Mouse (Mus musculus): ENCODE measurements around the gene Serpinb6b. TPM values are rescaled to one million over a fixed set of nuclear protein-coding genes. Genes with fewer than 3 reads are reported as not detected.

Serpinb6b gene
- total and polyA plus RNA-seq, 3 experiments = 11.9 to 41.2 (median 38.9) TPM

DNA sequence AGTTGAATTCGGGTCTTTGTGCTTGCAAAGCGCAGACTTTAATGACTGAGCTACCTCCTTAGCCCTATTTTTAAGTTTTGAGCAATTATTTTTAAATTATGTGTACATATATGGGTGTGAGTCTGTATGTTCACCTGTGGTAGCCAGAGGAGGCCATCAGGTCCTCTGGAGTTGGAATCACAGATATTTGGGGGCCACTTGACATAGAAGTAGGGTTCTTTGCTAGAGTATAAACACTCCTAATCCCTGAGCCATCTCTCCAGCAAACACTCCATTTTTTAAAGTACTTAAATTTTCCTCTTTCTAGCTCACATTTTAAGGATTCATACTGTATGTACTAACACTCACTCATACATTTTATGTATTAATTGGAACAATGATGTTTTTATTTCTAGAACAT is 9.3 kb downstream of the Serpinb6b start:
- H3K4me2 ChIP-seq (ENCODE audit: insufficient read depth, low read depth, poor library complexity, severe bottlenecking) = no peak overlapping the region
- dilution Hi-C loops (cut with MboI; ENCODE audit: extremely low pct_ligation_motif_present, extremely low pct_unique_long_range_greater_than_20kb, low sequenced_read_pairs) (no loop called here), in situ Hi-C loops (cut with MboI; ENCODE audit: low pct_ligation_motif_present, low pct_unique_long_range_greater_than_20kb, low sequenced_read_pairs) (no loop called here)
- H3K27ac ChIP-seq (ENCODE audit: insufficient read depth, low read depth) = no peak overlapping the region
- no peaks in the 10 kb centered on the region for H3K9me3 ChIP-seq (replicated peaks; ENCODE audit: low read length)
- no peak for TF ChIP-seq MAX (IDR thresholded peaks at IDR 0.05; ENCODE audit: low read length)
- TF ChIP-seq MYC (IDR thresholded peaks at IDR 0.05; ENCODE audit: low read depth, low read length) = no peak
- TF ChIP-seq USF2 (conservative IDR thresholded peaks at IDR 0.05; ENCODE audit: low read depth, low read length) = no peak
- TF ChIP-seq ETS1 (conservative IDR thresholded peaks at IDR 0.05; ENCODE audit: low read depth, low read length) = no peak
- TF ChIP-seq JUN (IDR thresholded peaks at IDR 0.05; ENCODE audit: insufficient read depth, low read depth, low read length) = no peak
- TF ChIP-seq CTCF (conservative IDR thresholded peaks at IDR 0.05 in 1 of 2, IDR thresholded peaks at IDR 0.05 in 1 of 2; ENCODE audit: low read depth in 2 of 2, low read length in 2 of 2) = no peak
- no peak for TF ChIP-seq MAFK (IDR thresholded peaks at IDR 0.05; ENCODE audit: insufficient replicate concordance, low read length)
- DNase-seq (ENCODE audit: extremely low read depth) = no peak
- no peaks in the 10 kb centered on the region for H3K27me3 ChIP-seq (replicated peaks)
- H3K4me1 ChIP-seq (ENCODE audit: control insufficient read depth in 1 of 2, insufficient read depth in 2 of 2) = peaks cover 0 to 9% of the 10 kb centered on the region in 2 experiments; a peak in 1 of 4 replicates
- no peak overlapping the region for H3K4me3 ChIP-seq (replicated peaks in 1 of 3; ENCODE audit: low read depth in 2 of 3, low read length in 2 of 3, poor library complexity in 1 of 3)
- H3K9ac ChIP-seq (ENCODE audit: insufficient read depth, low read depth) = no peak overlapping the region
- H3K36me3 ChIP-seq (replicated peaks in 1 of 2; ENCODE audit: control insufficient read depth in 1 of 2, insufficient read depth in 1 of 2, low read length in 1 of 2) = peaks cover 0 to 90% of the 10 kb centered on the region in 2 experiments
- no peaks in the 10 kb centered on the region for H3K79me2 ChIP-seq (replicated peaks; ENCODE audit: control insufficient read depth, extremely low read depth, insufficient read depth, poor library complexity, severe bottlenecking)

DNA sequence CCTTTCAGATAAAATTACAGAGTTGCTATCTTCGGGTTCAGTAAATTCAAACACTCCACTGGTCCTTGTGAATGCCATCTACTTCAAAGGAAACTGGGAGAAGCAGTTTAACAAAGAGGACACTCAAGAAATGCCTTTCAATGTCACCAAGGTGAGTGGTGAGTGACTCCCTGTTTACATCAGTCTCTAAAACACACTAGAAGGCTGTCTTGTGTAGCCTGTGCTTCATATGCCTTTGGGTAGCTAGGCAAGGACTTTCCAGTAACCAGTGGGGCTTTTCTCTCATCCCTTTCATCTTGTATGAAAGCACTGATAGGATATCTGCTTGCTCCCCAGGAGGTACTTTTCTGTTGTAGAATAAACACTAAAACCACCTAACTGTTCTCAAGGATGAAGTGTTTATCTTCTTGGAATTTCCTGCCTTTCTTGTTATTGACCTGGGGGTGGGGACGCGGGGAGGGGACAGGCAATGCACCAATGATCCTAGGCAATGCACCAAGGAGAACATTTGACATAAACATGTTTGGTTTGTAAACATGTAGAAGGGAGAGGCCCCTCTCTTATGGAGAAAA is 10.0 kb downstream of the Serpinb6b start:
- Histone ChIP-seq H3K4me3 (replicated peaks in 1 of 3; ENCODE audit: low read depth in 2 of 3, low read length in 2 of 3, poor library complexity in 1 of 3) (no peak overlapping the region), H3K36me3 (replicated peaks in 1 of 2; ENCODE audit: control insufficient read depth in 1 of 2, insufficient read depth in 1 of 2, low read length in 1 of 2) (peaks cover 0 to 87% of the 10 kb centered on the region in 2 experiments), H3K27ac (ENCODE audit: insufficient read depth, low read depth) (no peak overlapping the region), H3K9me3 (replicated peaks; ENCODE audit: low read length) (no peaks in the 10 kb centered on the region), H3K4me1 (ENCODE audit: control insufficient read depth in 1 of 2, insufficient read depth in 2 of 2) (peaks cover 0 to 9% of the 10 kb centered on the region in 2 experiments; a peak in 1 of 4 replicates), H3K4me2 (ENCODE audit: insufficient read depth, low read depth, poor library complexity, severe bottlenecking) (no peak overlapping the region), H3K27me3 (replicated peaks) (no peaks in the 10 kb centered on the region), H3K79me2 (replicated peaks; ENCODE audit: control insufficient read depth, extremely low read depth, insufficient read depth, poor library complexity, severe bottlenecking) (no peaks in the 10 kb centered on the region), H3K9ac (ENCODE audit: insufficient read depth, low read depth) (no peak overlapping the region)
- dilution Hi-C loops (cut with MboI; ENCODE audit: extremely low pct_ligation_motif_present, extremely low pct_unique_long_range_greater_than_20kb, low sequenced_read_pairs) = no loop called here
- TF ChIP-seq SMC3 (IDR thresholded peaks at IDR 0.05; ENCODE audit: low read depth, low read length) = no peak
- no peak for TF ChIP-seq MAZ (IDR thresholded peaks at IDR 0.05; ENCODE audit: low read depth, low read length)
- no peak for TF ChIP-seq CHD2 (IDR thresholded peaks at IDR 0.05; ENCODE audit: low read length)
- TF ChIP-seq CTCF (conservative IDR thresholded peaks at IDR 0.05 in 1 of 2, IDR thresholded peaks at IDR 0.05 in 1 of 2; ENCODE audit: low read depth in 2 of 2, low read length in 2 of 2) = no peak
- TF ChIP-seq JUN (IDR thresholded peaks at IDR 0.05; ENCODE audit: insufficient read depth, low read depth, low read length) = no peak
- TF ChIP-seq UBTF (IDR thresholded peaks at IDR 0.05; ENCODE audit: low read depth, low read length) = no peak
- no peak for TF ChIP-seq ZNF384 (IDR thresholded peaks at IDR 0.05; ENCODE audit: low read depth, low read length)
- TF ChIP-seq GABPA (IDR thresholded peaks at IDR 0.05; ENCODE audit: insufficient replicate concordance, low read depth, low read length) = no peak
- no peak for TF ChIP-seq MAFK (IDR thresholded peaks at IDR 0.05; ENCODE audit: insufficient replicate concordance, low read length)
- no peak for TF ChIP-seq PAX5 (IDR thresholded peaks at IDR 0.05; ENCODE audit: low read length)
- TF ChIP-seq IRF4 (IDR thresholded peaks at IDR 0.05; ENCODE audit: low read depth, low read length) = no peak
- TF ChIP-seq ETS1 (conservative IDR thresholded peaks at IDR 0.05; ENCODE audit: low read depth, low read length) = no peak
- TF ChIP-seq SIN3A (IDR thresholded peaks at IDR 0.05; ENCODE audit: low read length) = no peak
- TF ChIP-seq CHD1 (IDR thresholded peaks at IDR 0.05; ENCODE audit: low read depth, low read length) = no peak
- no peak for TF ChIP-seq TCF12 (IDR thresholded peaks at IDR 0.05; ENCODE audit: low read depth, low read length)
- TF ChIP-seq BHLHE40 (IDR thresholded peaks at IDR 0.05; ENCODE audit: low read depth, low read length) = no peak
- TF ChIP-seq USF1 (IDR thresholded peaks at IDR 0.05; ENCODE audit: low read depth, low read length) = no peak
- in situ Hi-C loops (cut with MboI; ENCODE audit: low pct_ligation_motif_present, low pct_unique_long_range_greater_than_20kb, low sequenced_read_pairs) = no loop called here
- DNase-seq (ENCODE audit: extremely low read depth) = no peak

All from CH12.LX (cell line).